Mouse (Mus musculus): ENCODE data around the gene Col6a3.

GRCm38 (mm10) chr1:90758091-90758673, 85.6 kb downstream of the Col6a3 start:
- TF ChIP-seq EP300 (IDR thresholded peaks at IDR 0.05; ENCODE audit: insufficient read depth, low read depth, low read length) (no peak), POLR2A (IDR thresholded peaks at IDR 0.05; ENCODE audit: insufficient read depth, low read length) (no peak), CTCF (IDR thresholded peaks at IDR 0.05; ENCODE audit: low read depth, low read length) (no peak)
